Mouse (Mus musculus) CD4-positive, CD25-positive, alpha-beta regulatory T cell (primary cell): Measurements from ENCODE around the gene Pus1. TPM values are rescaled to one million over a fixed set of nuclear protein-coding genes. Genes with fewer than 3 reads are reported as not detected.

Source experiments
- polyA plus RNA-seq: library from polyadenylated mRNA; unstranded; fragments of 100-300 nt; shearing (Covaris generic); gene quantifications from one replicate; pipeline ENCODE4 v1.2.1, GENCODE M21; 2017

Gene Pus1
- polyA plus RNA-seq: 36.1 TPM

GRCm38 (mm10) chr5:110779998-110780760 lies at the start of gene Pus1:
TSS of gene Pus1 (minus strand) at chr5:110780659.

GRCm38 (mm10) chr5:110809667-110810325 lies 29.3 kb upstream of the Pus1 start, which contains the start of gene Ulk1:
TSS of gene Ulk1 (minus strand) at chr5:110810097.

DNA sequence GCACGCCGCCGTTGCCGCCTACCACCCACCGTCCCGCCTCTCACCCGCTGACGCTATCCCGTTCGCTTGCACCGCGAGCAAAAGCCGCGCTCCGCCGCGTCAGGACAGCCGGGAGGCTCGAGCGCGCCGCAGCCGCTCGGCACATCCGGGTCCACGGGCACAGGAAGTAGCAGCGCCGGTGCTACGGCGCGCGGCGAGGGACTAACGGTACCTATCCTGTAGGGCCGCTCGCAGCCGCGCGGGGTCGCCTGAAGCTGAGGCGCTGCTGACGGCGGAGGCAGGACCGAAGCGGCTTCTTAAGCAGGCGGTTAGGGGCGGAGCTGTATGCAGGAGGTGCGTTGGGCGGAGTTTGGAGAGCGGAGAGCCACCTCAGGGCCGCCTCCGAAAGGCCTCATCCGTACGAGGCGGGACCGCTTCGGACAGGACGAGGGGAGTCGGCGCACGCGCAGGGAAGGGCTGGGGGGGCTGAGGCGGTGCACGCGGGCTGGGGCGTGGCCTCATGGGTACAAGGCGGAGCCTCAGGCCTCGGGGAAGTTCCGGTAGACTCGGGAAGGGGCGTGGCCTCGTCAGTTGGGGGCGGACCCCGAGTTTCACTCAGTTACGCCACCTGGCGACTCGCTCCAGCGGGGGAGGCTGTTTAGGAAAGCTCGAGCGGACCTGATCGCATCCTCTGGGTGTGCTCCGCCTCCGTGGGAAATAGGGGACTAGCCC lies 9.9 kb downstream of the Pus1 start, which contains the start of gene Ep400:
TSS of gene Ep400 (minus strand) at position 270 of the 711 bp plus-strand sequence.

Other genes with a start within 250 kb of the Pus1 start
- 4.6 TPM for gene Galnt9, start 236.3 kb downstream of the Pus1 start, polyA plus RNA-seq
- gene Noc4l, start 127.2 kb downstream of the Pus1 start, polyA plus RNA-seq: 85.3 TPM
- 39.7 TPM for gene Ddx51, start 127.2 kb downstream of the Pus1 start, polyA plus RNA-seq
- 57.8 TPM for gene Ep400, start 9.9 kb downstream of the Pus1 start, polyA plus RNA-seq
- 26.5 TPM for gene Ulk1, start 29.4 kb upstream of the Pus1 start, polyA plus RNA-seq
- 28.7 TPM for gene Hscb, start 59.1 kb upstream of the Pus1 start, polyA plus RNA-seq
- gene Chek2, start 59.3 kb upstream of the Pus1 start, polyA plus RNA-seq: 5.8 TPM
- gene Ttc28, start 99.1 kb upstream of the Pus1 start, polyA plus RNA-seq: 8.0 TPM